ENCODE assay signal across 13 mouse cellular contexts in the genomic region with DNA sequence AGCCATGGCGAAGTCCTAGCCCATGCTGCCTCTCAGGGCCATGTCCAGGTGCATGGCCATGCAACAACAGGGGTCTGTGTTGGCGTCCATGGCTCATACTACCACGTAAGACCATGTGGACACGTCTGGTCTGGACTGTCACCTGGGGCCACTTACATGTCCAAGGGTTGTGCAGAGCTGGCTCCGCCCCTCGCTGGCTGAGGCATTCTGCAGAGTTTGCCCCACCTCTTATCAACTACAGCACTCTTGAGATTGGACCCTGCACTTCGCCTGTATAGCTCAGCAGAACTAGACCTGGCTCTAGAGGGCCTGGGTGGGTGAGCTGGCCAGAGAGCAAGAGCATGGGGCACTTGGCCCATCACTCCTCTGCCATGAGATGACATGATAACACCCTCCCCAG.
DNase-seq lines count a peak whose midpoint lies in the region; ATAC-seq and TF ChIP-seq lines count a peak whose summit lies in the region.
"Had no signal": no experiment of that assay in that cellular context is flagged by ENCODE, and none has a peak within 500 bp of the region (broad histone marks: within the 10 kb centered on the region; RNA-seq: fewer than 3 reads in every experiment).

No protein-coding gene starts in this region.

- no peak for DNase-seq in heart, postnatal 0 days (ENCODE audit: low spot score)
- DNase-seq in heart, adult 2 months: no peak
- no peak for DNase-seq in liver
- no peak for DNase-seq in stomach, postnatal 0 days (ENCODE audit: low spot score)
- DNase-seq in thymus, postnatal 4 days: no peak
- DNase-seq: cerebellum, adult 11 months; cerebellum, postnatal 25 days; forebrain, postnatal 0 days had no signal

- no peak overlapping the region for H3K4me3 ChIP-seq in heart, postnatal 0 days (ENCODE audit: low read depth, low read length)
- no peak overlapping the region for H3K4me3 ChIP-seq in heart, adult 2 months
- H3K4me3 ChIP-seq in liver, embryonic 12.5 days: no peak overlapping the region
- H3K4me3 ChIP-seq in stomach, embryonic 15.5 days (replicated peaks): no peak overlapping the region
- H3K4me3 ChIP-seq in stomach, postnatal 0 days (ENCODE audit: low read depth, low read length): no peak overlapping the region
- H3K4me3 ChIP-seq: embryonic facial prominence, embryonic 10.5 days; erythroblast, embryonic 14.5 days; myocyte had no signal

- no peak for TF ChIP-seq EP300 in heart, postnatal 0 days (IDR thresholded peaks at IDR 0.05; ENCODE audit: low read depth)
- TF ChIP-seq EP300 in heart, adult 2 months (IDR thresholded peaks at IDR 0.05; ENCODE audit: insufficient read depth, low read depth, low read length): no peak
- no peak for TF ChIP-seq EP300 in stomach, postnatal 0 days (optimal IDR thresholded peaks at IDR 0.05)

- H3K4me2 ChIP-seq in heart, postnatal 0 days (ENCODE audit: low read depth, low read length): no peak overlapping the region
- no peak overlapping the region for H3K4me2 ChIP-seq in liver, embryonic 12.5 days
- no peak overlapping the region for H3K4me2 ChIP-seq in stomach, embryonic 15.5 days
- no peak overlapping the region for H3K4me2 ChIP-seq in stomach, postnatal 0 days (replicated peaks; ENCODE audit: low read depth)

- no peaks in the 10 kb centered on the region for H3K79me2 ChIP-seq in heart, adult 2 months (replicated peaks; ENCODE audit: control insufficient read depth, insufficient read depth, low read length)

- peak; percentile 11; the same call in 1 of the 2 replicates for ATAC-seq in heart, postnatal 0 days (ENCODE audit: insufficient read depth, low read depth)
- ATAC-seq in liver, embryonic 12.5 days: 0 out of 2 replicates have a peak, but pooled peaks have one; percentile 27
- ATAC-seq in stomach, embryonic 15.5 days (ENCODE audit: insufficient read depth, low FRiP score, low read depth): 0 out of 2 replicates have a peak, but pooled peaks have one; percentile 35
- ATAC-seq in stomach, postnatal 0 days (ENCODE audit: low FRiP score, low TSS enrichment): no peak
- ATAC-seq: forebrain, postnatal 0 days had no signal

- TF ChIP-seq POLR2A in heart, adult 2 months (IDR thresholded peaks at IDR 0.05; ENCODE audit: insufficient read depth, low read depth, low read length): no peak

- TF ChIP-seq CTCF in heart, postnatal 0 days (IDR thresholded peaks at IDR 0.05; ENCODE audit: low read depth): no peak
- no peak for TF ChIP-seq CTCF in heart, adult 2 months (IDR thresholded peaks at IDR 0.05)
- TF ChIP-seq CTCF in stomach, postnatal 0 days (IDR thresholded peaks at IDR 0.05; ENCODE audit: low read depth): no peak

- 73% methylated on average over 7 of the region's 7 CpGs for WGBS in heart, postnatal 0 days
- WGBS in heart, adult 2 months: 82% methylated on average over 7 of the region's 7 CpGs
- WGBS in liver, embryonic 12.5 days (ENCODE audit: insufficient replicate concordance): 77% methylated on average over 7 of the region's 7 CpGs
- WGBS in stomach, embryonic 15.5 days: 91% methylated on average over 7 of the region's 7 CpGs
- WGBS in stomach, postnatal 0 days: 94% methylated on average over 7 of the region's 7 CpGs

- no peaks in the 10 kb centered on the region for H3K36me3 ChIP-seq in heart, postnatal 0 days (replicated peaks; ENCODE audit: control insufficient read depth, insufficient read depth, low read length)
- H3K36me3 ChIP-seq in heart, adult 2 months (ENCODE audit: control insufficient read depth, insufficient read depth, low read length): no peaks in the 10 kb centered on the region
- no peaks in the 10 kb centered on the region for H3K36me3 ChIP-seq in liver, embryonic 12.5 days
- no peaks in the 10 kb centered on the region for H3K36me3 ChIP-seq in stomach, embryonic 15.5 days
- no peaks in the 10 kb centered on the region for H3K36me3 ChIP-seq in stomach, postnatal 0 days (ENCODE audit: control insufficient read depth, insufficient read depth, low read length)
- H3K36me3 ChIP-seq: embryonic facial prominence, embryonic 10.5 days had no signal

- H3K9ac ChIP-seq in heart, postnatal 0 days (replicated peaks; ENCODE audit: low read depth, low read length): no peak overlapping the region
- H3K9ac ChIP-seq in heart, adult 2 months (ENCODE audit: low read depth, low read length): no peak overlapping the region
- H3K9ac ChIP-seq in liver, embryonic 12.5 days: no peak overlapping the region
- no peak overlapping the region for H3K9ac ChIP-seq in stomach, embryonic 15.5 days
- H3K9ac ChIP-seq in stomach, postnatal 0 days (ENCODE audit: low read length): no peak overlapping the region
- H3K9ac ChIP-seq: forebrain, postnatal 0 days had no signal

- H3K4me1 ChIP-seq in heart, postnatal 0 days (ENCODE audit: control insufficient read depth, insufficient read depth): no peaks in the 10 kb centered on the region
- no peaks in the 10 kb centered on the region for H3K4me1 ChIP-seq in heart, adult 2 months (ENCODE audit: control insufficient read depth, insufficient read depth, low read length)
- no peaks in the 10 kb centered on the region for H3K4me1 ChIP-seq in liver, embryonic 12.5 days
- no peaks in the 10 kb centered on the region for H3K4me1 ChIP-seq in stomach, embryonic 15.5 days
- H3K4me1 ChIP-seq in stomach, postnatal 0 days (replicated peaks; ENCODE audit: control insufficient read depth, insufficient read depth): no peaks in the 10 kb centered on the region

- H3K27me3 ChIP-seq in heart, postnatal 0 days (ENCODE audit: control insufficient read depth, insufficient read depth, low read length): no peaks in the 10 kb centered on the region
- no peaks in the 10 kb centered on the region for H3K27me3 ChIP-seq in heart, adult 2 months (ENCODE audit: control insufficient read depth, insufficient read depth, low read length)
- H3K27me3 ChIP-seq in liver, embryonic 12.5 days (replicated peaks): no peaks in the 10 kb centered on the region
- no peaks in the 10 kb centered on the region for H3K27me3 ChIP-seq in stomach, embryonic 15.5 days (replicated peaks)
- H3K27me3 ChIP-seq in stomach, postnatal 0 days (ENCODE audit: control insufficient read depth, insufficient read depth, low read length): no peaks in the 10 kb centered on the region

- no peak overlapping the region for H3K27ac ChIP-seq in heart, postnatal 0 days (ENCODE audit: low read depth)
- no peak overlapping the region for H3K27ac ChIP-seq in heart, adult 2 months
- no peak overlapping the region for H3K27ac ChIP-seq in liver, embryonic 12.5 days
- no peak overlapping the region for H3K27ac ChIP-seq in stomach, embryonic 15.5 days
- no peak overlapping the region for H3K27ac ChIP-seq in stomach, postnatal 0 days (replicated peaks)
- H3K27ac ChIP-seq: embryonic facial prominence, embryonic 10.5 days had no signal

- intact Hi-C loops in heart, adult 2 months (cut with DNase I): no loop called here

- H3K9me3 ChIP-seq in heart, postnatal 0 days (replicated peaks; ENCODE audit: control insufficient read depth, low read length): no peaks in the 10 kb centered on the region
- H3K9me3 ChIP-seq in liver, embryonic 12.5 days (replicated peaks): no peaks in the 10 kb centered on the region
- no peaks in the 10 kb centered on the region for H3K9me3 ChIP-seq in stomach, embryonic 15.5 days
- H3K9me3 ChIP-seq in stomach, postnatal 0 days (ENCODE audit: control insufficient read depth, low read length): no peaks in the 10 kb centered on the region
- H3K9me3 ChIP-seq: embryonic facial prominence, embryonic 10.5 days had no signal
